Mouse (Mus musculus) frontal cortex, postnatal 10 days (tissue): ENCODE results near the gene Fat2.

ENCODE experiments used
- DNase-seq, 2 experiments: peaks; one replicate each; pipeline ENCODE4 v3.0.0; 2022; ENCODE audit warnings: low spot score in 2 of 2, mixed read lengths in 1 of 2

The Fat2 gene

GRCm38 (mm10) chr11:55329868-55330772 is 6.2 kb downstream of the Fat2 start:
- DNase-seq = no peak

- no peak for DNase-seq
Measured at GRCm38 (mm10) chr11:55327558-55328409, 8.6 kb downstream of the Fat2 start.

GRCm38 (mm10) chr11:55327111-55327510 is 9.3 kb downstream of the Fat2 start:
- DNase-seq = no peak

GRCm38 (mm10) chr11:55326211-55326610 is 10.2 kb downstream of the Fat2 start:
- DNase-seq = no peak

GRCm38 (mm10) chr11:55323854-55324253 is 12.5 kb downstream of the Fat2 start:
- peak; percentile 18 to 40 for DNase-seq

- no peak for DNase-seq
Measured at GRCm38 (mm10) chr11:55320990-55321389, 15.4 kb downstream of the Fat2 start.

- no peak for DNase-seq
Measured at GRCm38 (mm10) chr11:55315966-55316365, 20.4 kb downstream of the Fat2 start.

- DNase-seq = no peak
Measured at GRCm38 (mm10) chr11:55314704-55315047, 21.7 kb downstream of the Fat2 start.

GRCm38 (mm10) chr11:55313768-55314703 is 22.3 kb downstream of the Fat2 start:
- no peak for DNase-seq

- DNase-seq = no peak
Measured at GRCm38 (mm10) chr11:55302350-55302749, 34.0 kb downstream of the Fat2 start.

GRCm38 (mm10) chr11:55293179-55293578 is 43.2 kb downstream of the Fat2 start:
- no peak for DNase-seq

- no peak for DNase-seq
Measured at GRCm38 (mm10) chr11:55291901-55292300, 44.5 kb downstream of the Fat2 start.

- no peak for DNase-seq
Measured at GRCm38 (mm10) chr11:55289851-55290391, 46.4 kb downstream of the Fat2 start.

GRCm38 (mm10) chr11:55274756-55275155 is 61.6 kb downstream of the Fat2 start:
- DNase-seq = no peak

- DNase-seq = no peak
Measured at GRCm38 (mm10) chr11:55268580-55268979, 67.8 kb downstream of the Fat2 start.

GRCm38 (mm10) chr11:55265647-55266046 is 70.7 kb downstream of the Fat2 start:
- DNase-seq = peak in 1 of 2 experiments; percentile 24

GRCm38 (mm10) chr11:55264318-55264717 is 72.0 kb downstream of the Fat2 start:
- no peak for DNase-seq

GRCm38 (mm10) chr11:55262000-55262399 is 74.4 kb downstream of the Fat2 start:
- peak; percentile 24 to 34 for DNase-seq

GRCm38 (mm10) chr11:55261105-55261504 is 75.3 kb downstream of the Fat2 start:
- no peak for DNase-seq

GRCm38 (mm10) chr11:55253391-55253790 is 83.0 kb downstream of the Fat2 start:
- DNase-seq = no peak

GRCm38 (mm10) chr11:55250527-55250926 is 85.8 kb downstream of the Fat2 start:
- DNase-seq = no peak
